Mouse (Mus musculus) liver, embryonic 14.5 days (tissue): ENCODE data around the gene Nmd3. TPM values are rescaled to one million over a fixed set of nuclear protein-coding genes. Genes with fewer than 3 reads are reported as not detected.

ENCODE experiments used
- ATAC-seq: fragments of 200-750 bp; cut with Nextera tagmentation; 2 replicates; pipeline ENCODE4 v1.8.0; 2017; ENCODE audit warnings: moderate number of reproducible peaks, mild to moderate bottlenecking, moderate library complexity; ENCODE audit not compliant: insufficient read depth
- DNase-seq, 3 experiments: peaks; one replicate each; pipeline ENCODE4 v3.0.0-alpha.2; 2012 to 2013; ENCODE audit warnings: low read depth in 3 of 3, low spot score in 3 of 3
- H3K27ac ChIP-seq: fragments of 300-500 bp; sonication (generic); 2 replicates; pipeline ENCODE4 v1.5.1; 2014; ENCODE audit warnings: moderate library complexity, mild to moderate bottlenecking, control low read depth, inconsistent platforms
- H3K27me3 ChIP-seq: fragments of 300-500 bp; sonication (generic); 2 replicates; pipeline ENCODE4 v1.6.1; 2014; ENCODE audit warnings: mild to moderate bottlenecking, low read length, moderate library complexity; ENCODE audit not compliant: control insufficient read depth, insufficient read depth
- H3K36me3 ChIP-seq: fragments of 300-500 bp; sonication (generic); replicated peaks from 2 replicates; pipeline ENCODE4 v1.6.1; 2014; ENCODE audit warnings: low read depth; ENCODE audit not compliant: control insufficient read depth, insufficient read depth
- H3K4me1 ChIP-seq, 2 experiments: fragments of 200-500 bp in 1 of 2; fragments of 300-500 bp in 1 of 2; sonication (generic) in 1 of 2; replicated peaks; 2 replicates each; pipeline ENCODE4 v1.6.1; 2012 to 2014; ENCODE audit warnings: antibody characterized with exemption in 1 of 2, inconsistent platforms in 1 of 2, low read length in 1 of 2; ENCODE audit not compliant: control insufficient read depth in 2 of 2, insufficient read depth in 2 of 2
- H3K4me2 ChIP-seq: fragments of 300-500 bp; sonication (generic); 2 replicates; pipeline ENCODE4 v1.6.1; 2014; ENCODE audit warnings: low read depth, mild to moderate bottlenecking, control low read depth, moderate library complexity
- H3K4me3 ChIP-seq, 2 experiments: fragments of 200-500 bp in 1 of 2; fragments of 300-500 bp in 1 of 2; sonication (generic) in 1 of 2; 2 replicates each; pipeline ENCODE4 v1.5.1; 2012 to 2014; ENCODE audit warnings: low read depth in 2 of 2, low read length in 2 of 2, mild to moderate bottlenecking in 2 of 2, control low read depth in 1 of 2, inconsistent platforms in 1 of 2, moderate library complexity in 1 of 2; ENCODE audit not compliant: insufficient read depth in 1 of 2
- H3K9ac ChIP-seq: fragments of 300-500 bp; sonication (generic); replicated peaks from 2 replicates; pipeline ENCODE4 v1.6.1; 2014; ENCODE audit warnings: mild to moderate bottlenecking, control low read depth, moderate library complexity
- H3K9me3 ChIP-seq: fragments of 300-500 bp; sonication (generic); 2 replicates; pipeline ENCODE4 v1.6.1; 2016; ENCODE audit warnings: low read length, mixed read lengths; ENCODE audit not compliant: control insufficient read depth
- CTCF ChIP-seq: IDR thresholded peaks from 2 replicates; pipeline ENCODE4 v1.5.1; 2016; ENCODE audit warnings: antibody characterized with exemption, low read depth, control low read depth
- EP300 ChIP-seq: IDR thresholded peaks from 2 replicates; pipeline ENCODE4 v1.6.1; 2016; ENCODE audit warnings: antibody characterized with exemption, low read depth
- WGBS: fragments of 180-500 bp; shearing (Covaris S2); extraction: QIAGEN DNeasy Blood & Tissue Kit; methylation state at CpG from one replicate; pipeline ENCODE4 v1.1.7; 2014; ENCODE audit not compliant: insufficient replicate concordance; 5-methylcytosine and 5-hydroxymethylcytosine counted together
- polyA plus RNA-seq, 2 experiments: library from polyadenylated mRNA; depleted of rRNA in 1 of 2; stranded (reverse) in 1 of 2; unstranded in 1 of 2; fragments of >200 nt; fragmentation: Nextera tagmentation in 1 of 2; extraction: Ambion mirVana in 1 of 2; gene quantifications; 2 replicates each; pipeline versions ENCODE4 v1.2.1 to v1.2.3; 2012 to 2014

Gene Nmd3
- polyA plus RNA-seq, 2 experiments: 23.5 to 81.7 TPM

DNA sequence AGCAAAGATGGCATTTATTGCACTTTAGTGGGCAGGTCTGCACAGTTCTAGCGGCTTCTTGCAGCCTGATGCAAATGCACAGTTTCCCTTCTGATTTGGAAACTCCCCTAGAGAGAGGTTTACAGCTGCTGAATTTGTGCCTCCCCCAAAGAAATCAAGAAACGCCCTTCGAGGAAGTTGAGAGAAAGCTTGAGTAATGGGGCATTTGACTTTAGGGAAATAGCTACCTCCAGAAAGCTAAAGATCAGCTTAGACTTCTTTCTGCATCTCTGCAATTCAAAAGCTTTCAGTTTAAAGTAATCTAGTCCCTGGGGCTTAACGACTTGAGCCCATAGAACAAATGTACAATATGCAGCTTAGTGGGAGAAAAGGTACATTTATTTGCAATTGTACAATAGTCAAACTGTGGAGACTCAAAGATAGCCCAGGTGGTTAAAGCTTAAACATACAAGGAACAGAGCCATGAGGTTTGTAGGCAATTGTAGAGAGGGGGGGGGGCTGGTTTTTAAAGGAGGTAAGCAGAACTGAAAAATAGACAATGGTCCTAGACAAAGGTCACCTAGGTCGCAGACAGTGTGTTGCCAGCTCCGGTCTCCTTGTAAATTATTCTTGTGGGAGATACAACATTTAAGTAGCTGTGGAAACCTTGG is 21.8 kb upstream of the Nmd3 start:
- no peak overlapping the region for H3K27ac ChIP-seq
- ATAC-seq: no peak

DNA sequence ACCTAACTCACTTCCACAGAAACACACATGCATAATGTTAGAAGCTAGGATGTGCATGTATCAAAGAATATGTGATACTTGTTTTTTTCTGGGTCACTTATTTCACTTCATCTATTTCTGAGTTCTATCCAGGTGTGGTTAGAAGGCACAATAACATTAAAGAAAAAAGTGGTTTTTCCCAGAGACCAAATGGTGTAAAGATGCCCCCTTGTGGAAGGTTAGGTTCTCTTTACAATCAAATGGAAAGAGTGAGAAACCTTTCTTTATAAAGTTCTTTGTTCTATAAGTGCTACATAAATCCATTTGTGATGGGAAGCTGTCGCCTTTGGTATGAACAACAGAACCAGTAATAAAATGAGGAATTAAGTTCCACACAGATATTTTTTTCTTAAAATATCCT is 19.9 kb upstream of the Nmd3 start:
- Histone ChIP-seq H3K4me1 (no peaks in the 10 kb centered on the region), H3K9ac (no peak overlapping the region), H3K27me3 (no peaks in the 10 kb centered on the region), H3K36me3 (no peaks in the 10 kb centered on the region), H3K9me3 (no peaks in the 10 kb centered on the region), H3K27ac (no peak overlapping the region), H3K4me3 (no peak overlapping the region), H3K4me2 (no peak overlapping the region)
- 24% methylated on average over 1 of the region's 1 CpGs for WGBS
- ATAC-seq: no peak
- TF ChIP-seq CTCF (no peak; the same call in 1 of the 2 replicates), EP300 (no peak)
- DNase-seq: no peak

More for the DNA sequence above, 21.8 kb upstream of the Nmd3 start:
- Histone ChIP-seq H3K4me1 (no peaks in the 10 kb centered on the region), H3K4me2 (no peak overlapping the region), H3K4me3 (no peak overlapping the region), H3K27me3 (no peaks in the 10 kb centered on the region), H3K36me3 (no peaks in the 10 kb centered on the region), H3K9ac (no peak overlapping the region), H3K9me3 (no peaks in the 10 kb centered on the region)
- WGBS: 45% methylated on average over 6 of the region's 6 CpGs
- TF ChIP-seq CTCF: no peak
- no peak for TF ChIP-seq EP300
- no peak for DNase-seq

DNA sequence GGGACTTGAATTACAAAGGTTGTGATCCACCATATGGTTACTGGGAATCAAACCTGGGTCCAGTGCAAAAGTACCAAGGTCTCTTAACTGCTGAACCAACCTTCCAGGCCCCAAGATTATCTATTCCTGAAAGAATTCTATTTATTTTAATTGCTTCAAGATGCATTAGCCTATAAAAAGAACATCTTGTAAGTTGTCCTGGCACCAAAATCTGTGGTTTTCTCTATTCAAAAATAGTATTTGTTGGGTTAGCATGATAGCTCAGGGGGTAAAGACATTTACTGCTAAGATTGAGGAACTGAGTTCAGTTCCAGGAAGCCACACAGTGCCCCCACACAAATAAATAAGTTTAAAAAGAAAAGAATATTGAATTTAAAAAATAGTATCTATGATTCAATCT is 19.4 kb upstream of the Nmd3 start:
- H3K4me2 ChIP-seq: no peak overlapping the region
- no peaks in the 10 kb centered on the region for H3K36me3 ChIP-seq
- H3K4me1 ChIP-seq: no peaks in the 10 kb centered on the region
- ATAC-seq (no peak), DNase-seq (no peak)
- no peak overlapping the region for H3K4me3 ChIP-seq
- no peaks in the 10 kb centered on the region for H3K27me3 ChIP-seq
- H3K27ac ChIP-seq: no peak overlapping the region
- no peaks in the 10 kb centered on the region for H3K9me3 ChIP-seq
- H3K9ac ChIP-seq: no peak overlapping the region
- TF ChIP-seq EP300 (no peak), CTCF (no peak)

DNA sequence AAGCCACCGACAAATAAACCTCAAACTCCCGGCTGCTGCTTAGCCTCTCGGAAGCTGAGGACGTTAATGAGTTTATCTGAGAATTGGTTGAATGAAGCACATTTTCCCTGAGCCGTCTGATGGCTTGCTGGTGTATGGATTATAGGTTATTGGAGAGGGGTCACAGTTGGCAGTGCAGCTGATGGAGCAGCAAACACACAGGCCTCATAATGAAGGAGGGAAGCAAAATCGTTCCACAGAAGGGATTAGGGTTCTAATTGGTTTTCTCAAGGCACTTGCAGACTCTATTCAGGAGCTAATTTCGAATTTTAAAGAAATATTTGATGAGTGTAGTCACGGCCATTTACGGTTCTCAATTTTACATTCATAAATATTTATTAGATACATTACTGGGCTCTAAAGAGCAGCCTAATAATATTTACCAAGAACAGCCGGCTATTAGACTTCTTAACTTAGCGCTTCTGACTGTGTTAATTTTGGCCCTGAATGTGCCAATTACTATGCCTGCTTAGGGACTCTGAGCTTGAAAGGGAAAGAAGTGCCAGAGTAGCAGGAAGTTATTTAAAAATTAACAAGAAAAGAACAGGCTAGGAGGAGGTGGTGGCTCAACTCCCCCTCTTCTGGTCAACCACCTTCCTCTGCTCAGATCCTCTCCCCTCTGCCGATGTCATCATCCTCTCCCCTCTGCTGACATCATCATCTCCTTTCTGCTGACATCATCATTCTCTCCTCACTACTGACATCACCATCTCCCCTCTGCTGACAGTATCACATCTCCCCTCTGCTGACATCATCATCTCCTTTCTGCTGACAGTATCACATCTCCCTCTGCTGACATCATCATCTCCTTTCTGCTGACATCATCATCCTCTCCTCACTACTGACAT is 12.5 kb upstream of the Nmd3 start:
- Histone ChIP-seq H3K4me3 (no peak overlapping the region), H3K9ac (no peak overlapping the region), H3K27me3 (no peaks in the 10 kb centered on the region), H3K36me3 (no peaks in the 10 kb centered on the region), H3K4me2 (no peak overlapping the region), H3K4me1 (no peaks in the 10 kb centered on the region), H3K9me3 (no peaks in the 10 kb centered on the region), H3K27ac (no peak overlapping the region)
- no peak for ATAC-seq
- DNase-seq: no peak
- TF ChIP-seq CTCF (no peak), EP300 (no peak)
- 66% methylated on average over 12 of the region's 12 CpGs for WGBS

DNA sequence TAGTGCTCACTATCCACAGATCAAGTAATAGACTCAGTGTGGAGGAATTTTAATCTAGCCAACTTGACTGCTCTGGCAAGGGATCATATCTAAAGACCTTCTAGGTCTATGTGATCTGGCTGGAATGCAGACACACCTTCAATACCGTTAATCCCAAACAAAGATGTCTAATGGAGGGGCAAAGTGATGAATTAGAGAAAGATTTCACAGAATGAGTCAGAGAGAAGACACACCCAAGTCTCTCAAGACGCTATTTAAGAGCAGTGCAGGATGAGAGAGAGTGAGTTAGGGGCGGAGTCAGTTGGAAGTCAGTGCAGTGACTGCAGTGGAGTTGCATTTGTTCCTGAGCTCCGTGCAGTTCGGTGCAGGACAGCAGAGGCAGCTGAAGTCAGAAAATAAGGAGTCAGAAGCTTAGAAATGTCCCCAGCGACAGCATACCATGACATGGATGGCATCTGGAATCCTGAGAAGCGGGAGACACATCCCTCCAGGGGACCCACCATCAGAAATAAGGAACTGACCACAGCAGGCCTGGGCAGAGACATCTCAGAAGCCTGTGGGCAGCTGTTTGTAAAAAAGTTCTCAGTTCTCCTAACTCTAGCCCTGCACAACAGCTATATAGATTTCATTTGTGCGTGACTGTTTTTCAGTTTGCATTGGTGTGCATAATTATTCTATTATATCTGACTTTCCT is 9.7 kb upstream of the Nmd3 start:
- no peak for ATAC-seq
- Histone ChIP-seq H3K4me3 (no peak overlapping the region), H3K9me3 (no peaks in the 10 kb centered on the region), H3K4me2 (no peak overlapping the region), H3K4me1 (no peaks in the 10 kb centered on the region), H3K36me3 (no peaks in the 10 kb centered on the region), H3K9ac (no peak overlapping the region), H3K27ac (no peak overlapping the region), H3K27me3 (no peaks in the 10 kb centered on the region)
- DNase-seq: no peak
- 40% methylated on average over 8 of the region's 8 CpGs for WGBS
- no peak for TF ChIP-seq CTCF
- no peak for TF ChIP-seq EP300
